Mouse (Mus musculus): ENCODE data around the gene Pdpn. TPM values are rescaled to one million over a fixed set of nuclear protein-coding genes. Genes with fewer than 3 reads are reported as not detected.

Gene Pdpn
- polyA plus RNA-seq (2012; rRNA removed), result 0.65 and 0.94 TPM in 2 replicates

GRCm38 (mm10) chr4:143299325-143300070 is at the start of gene Pdpn:
Gene Pdpn, minus strand, starts transcription at chr4:143299564.

Other genes with a start within 250 kb of the Pdpn start
- 3.2 and 4.2 TPM in 2 replicates for gene Prdm2, start 86.6 kb downstream of the Pdpn start, polyA plus RNA-seq (2012; rRNA removed)
- not detected in 2 replicates for gene Lrrc38, start 50.2 kb upstream of the Pdpn start, polyA plus RNA-seq (2012; rRNA removed)
- not detected in 2 replicates for gene Pramel1, start 94.9 kb upstream of the Pdpn start, polyA plus RNA-seq (2012; rRNA removed)
- 1.7 TPM in 2 replicates for gene Pramef8, start 112.9 kb upstream of the Pdpn start, polyA plus RNA-seq (2012; rRNA removed)
- gene Oog4, start 150.8 kb upstream of the Pdpn start, polyA plus RNA-seq (2012; rRNA removed), result not detected in 2 replicates
- not detected in 2 replicates for gene Gm13043, start 211.8 kb upstream of the Pdpn start, polyA plus RNA-seq (2012; rRNA removed)
- not detected in 2 replicates for gene Gm13040, start 236.4 kb upstream of the Pdpn start, polyA plus RNA-seq (2012; rRNA removed)